Comparison of ENCODE assay signal across 21 mouse cellular contexts in the genomic region with DNA sequence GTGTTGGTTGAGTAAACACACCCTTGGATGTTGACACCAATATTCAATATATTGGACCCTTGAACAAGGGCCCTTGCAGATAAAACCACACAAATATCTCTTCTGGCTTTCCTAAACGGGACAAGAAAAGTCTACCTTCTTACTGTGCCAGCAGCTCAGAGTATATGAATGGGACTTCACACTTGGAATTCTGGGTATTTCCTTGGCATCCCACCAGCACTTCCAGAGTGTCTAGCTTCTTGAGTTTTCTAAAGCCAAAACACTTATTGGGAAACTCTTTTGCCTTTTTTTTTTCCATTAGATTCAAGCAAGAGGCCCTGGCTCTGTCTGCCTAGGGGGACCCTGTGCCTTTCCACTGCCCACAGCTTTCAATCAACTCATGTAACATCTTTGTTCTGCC.
DNase-seq lines count a peak whose midpoint lies in the region; ATAC-seq and TF ChIP-seq lines count a peak whose summit lies in the region.
"Had no signal": no experiment of that assay in that cellular context is flagged by ENCODE, and none has a peak within 500 bp of the region (broad histone marks: within the 10 kb centered on the region; RNA-seq: fewer than 3 reads in every experiment).

No protein-coding gene starts in this region.

- no peak overlapping the region for H3K4me3 ChIP-seq in forebrain, embryonic 14.5 days (ENCODE audit: low read depth, low read length)
- H3K4me3 ChIP-seq in forebrain, embryonic 13.5 days = no peak overlapping the region
- H3K4me3 ChIP-seq: erythroblast, embryonic 14.5 days; heart, embryonic 13.5 days; hindbrain, embryonic 13.5 days; limb, embryonic 12.5 days; neural tube, embryonic 12.5 days had no signal

- no peak overlapping the region for H3K27ac ChIP-seq in forebrain, embryonic 14.5 days (ENCODE audit: low read depth, low read length)
- H3K27ac ChIP-seq in forebrain, embryonic 13.5 days = no peak overlapping the region
- H3K27ac ChIP-seq: heart, embryonic 13.5 days; hindbrain, embryonic 13.5 days; limb, embryonic 12.5 days; neural tube, embryonic 12.5 days; stomach, postnatal 0 days had no signal

- ATAC-seq in forebrain, embryonic 14.5 days = no peak
- no peak for ATAC-seq in forebrain, embryonic 13.5 days
- ATAC-seq: liver, postnatal 0 days had no signal

- H3K4me2 ChIP-seq in forebrain, embryonic 14.5 days (ENCODE audit: low read length) = no peak overlapping the region
- no peak overlapping the region for H3K4me2 ChIP-seq in forebrain, embryonic 13.5 days
- H3K4me2 ChIP-seq: heart, embryonic 13.5 days; hindbrain, embryonic 13.5 days; limb, embryonic 12.5 days; neural tube, embryonic 12.5 days had no signal

- H3K27me3 ChIP-seq in forebrain, embryonic 14.5 days (replicated peaks; ENCODE audit: control insufficient read depth, insufficient read depth, low read length) = no peaks in the 10 kb centered on the region
- H3K27me3 ChIP-seq in forebrain, embryonic 13.5 days = no peaks in the 10 kb centered on the region
- H3K27me3 ChIP-seq: heart, embryonic 13.5 days; hindbrain, embryonic 13.5 days; neural tube, embryonic 12.5 days had no signal

- 38% methylated on average over 1 of the region's 1 CpGs for WGBS in forebrain, embryonic 14.5 days
- 62% methylated on average over 1 of the region's 1 CpGs for WGBS in forebrain, embryonic 13.5 days

- H3K36me3 ChIP-seq in forebrain, embryonic 14.5 days (ENCODE audit: control insufficient read depth, insufficient read depth, low read length) = no peaks in the 10 kb centered on the region
- no peaks in the 10 kb centered on the region for H3K36me3 ChIP-seq in forebrain, embryonic 13.5 days (ENCODE audit: poor library complexity, severe bottlenecking)
- H3K36me3 ChIP-seq: heart, embryonic 13.5 days; hindbrain, embryonic 13.5 days; limb, embryonic 12.5 days; neural tube, embryonic 12.5 days had no signal

- TF ChIP-seq CTCF in brain, embryonic 14.5 days (IDR thresholded peaks at IDR 0.05; ENCODE audit: borderline replicate concordance, extremely low read depth, insufficient read depth, insufficient read length) = no peak

- no peaks in the 10 kb centered on the region for H3K4me1 ChIP-seq in forebrain, embryonic 14.5 days (ENCODE audit: control insufficient read depth, insufficient read depth, low read length)
- no peaks in the 10 kb centered on the region for H3K4me1 ChIP-seq in forebrain, embryonic 13.5 days
- H3K4me1 ChIP-seq: hindbrain, embryonic 13.5 days; neural tube, embryonic 12.5 days had no signal

- H3K9me3 ChIP-seq in forebrain, embryonic 14.5 days (replicated peaks; ENCODE audit: control insufficient read depth, low read length) = no peaks in the 10 kb centered on the region
- H3K9me3 ChIP-seq in forebrain, embryonic 13.5 days (replicated peaks) = no peaks in the 10 kb centered on the region
- H3K9me3 ChIP-seq: hindbrain, embryonic 13.5 days; limb, embryonic 12.5 days; neural tube, embryonic 12.5 days had no signal

- no peak overlapping the region for H3K9ac ChIP-seq in forebrain, embryonic 14.5 days (ENCODE audit: low read length)
- no peak overlapping the region for H3K9ac ChIP-seq in forebrain, embryonic 13.5 days
- H3K9ac ChIP-seq: heart, embryonic 13.5 days; hindbrain, embryonic 13.5 days; limb, embryonic 12.5 days; liver, postnatal 0 days; neural tube, embryonic 12.5 days had no signal

- no peak for TF ChIP-seq POLR2A in brain, embryonic 14.5 days (IDR thresholded peaks at IDR 0.05; ENCODE audit: borderline replicate concordance, extremely low read depth, insufficient read depth, insufficient read length, poor library complexity, severe bottlenecking)

- DNase-seq in forebrain, embryonic 14.5 days (ENCODE audit: low spot score) = peak; percentile 62
- DNase-seq in kidney, postnatal 10 days = peak; percentile 27
- DNase-seq in kidney, postnatal 25 days = no peak
- peak; percentile 69 for DNase-seq in brain, embryonic 14.5 days (ENCODE audit: low read depth)
- DNase-seq in lung, postnatal 14 days = peak; percentile 75
- no peak for DNase-seq in cerebellum, adult 9-10 months
- DNase-seq in right cerebral cortex, postnatal 25 days = no peak
- DNase-seq: adrenal gland, postnatal 25 days; cerebellum, adult 11 months; kidney, adult 2 months; layer of hippocampus, postnatal 36 days; liver, postnatal 0 days; midbrain, embryonic 14.5 days; thymus, postnatal 25 days had no signal

Comparison
In these comparisons a context has a peak if more than half of its experiments do, and no peak if none do; other contexts are left out.
1. DNase-seq: peak in forebrain, embryonic 14.5 days (single experiment), kidney, postnatal 10 days (single experiment), brain, embryonic 14.5 days (single experiment) and lung, postnatal 14 days (single experiment); none in kidney, postnatal 25 days (0 of 2), cerebellum, adult 9-10 months (single experiment) and right cerebral cortex, postnatal 25 days (single experiment).